In the genomic region with DNA sequence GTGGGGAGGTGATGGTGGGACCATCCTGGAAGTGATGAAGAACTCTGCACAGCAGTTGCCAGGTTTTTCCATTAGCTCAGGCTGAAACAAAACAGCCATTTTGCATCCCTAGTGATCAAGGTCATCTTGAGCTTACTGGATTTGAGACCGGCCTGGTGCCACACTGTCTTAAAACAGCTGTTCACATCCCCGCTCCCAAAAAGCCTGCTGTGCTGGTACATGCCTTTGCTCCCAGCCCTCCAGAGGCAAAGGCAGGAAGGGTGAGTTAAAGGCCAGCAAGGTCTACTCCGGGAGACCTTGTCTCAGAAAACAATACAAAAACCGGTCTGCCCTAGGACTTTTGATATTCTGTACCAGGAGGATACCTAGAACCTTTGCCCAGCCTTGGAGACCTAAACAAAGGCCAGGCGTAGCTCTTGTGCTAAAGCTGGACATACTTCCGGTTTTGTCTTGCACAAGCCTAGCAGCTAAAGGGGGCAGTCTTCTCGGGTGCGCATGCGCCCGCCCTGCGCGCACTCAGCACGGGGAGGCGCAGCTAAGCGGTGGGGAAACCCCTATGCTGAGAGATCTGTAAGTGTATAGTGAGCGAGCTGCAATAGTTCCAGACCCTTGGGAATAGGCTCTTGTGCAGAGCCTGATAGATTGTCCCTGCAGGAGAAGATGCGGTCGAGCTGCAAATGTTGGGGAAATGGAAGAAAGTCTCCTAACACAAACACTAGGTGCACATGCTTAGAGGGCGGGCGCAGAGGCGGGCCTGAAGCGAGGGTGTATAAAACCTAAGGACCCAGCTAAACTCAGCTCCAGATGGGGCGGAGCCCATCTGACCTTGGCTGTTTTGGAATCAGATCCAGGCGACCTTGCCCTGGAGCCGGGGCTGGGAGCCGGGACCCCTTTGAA, we compare ENCODE assay signal across 8 mouse cellular contexts. TPM values are rescaled to one million over a fixed set of nuclear protein-coding genes. Genes with fewer than 3 reads are reported as not detected.
DNase-seq lines count a peak whose midpoint lies in the region; ATAC-seq lines count a peak whose summit lies in the region.

No protein-coding gene starts in this region.

- H3K27me3 ChIP-seq in forebrain, embryonic 11.5 days (ENCODE audit: control insufficient read depth, insufficient read depth, low read length): peaks cover 2% of the 10 kb centered on the region; the same call in 1 of the 2 replicates
- no peaks in the 10 kb centered on the region; the same call in 1 of the 2 replicates for H3K27me3 ChIP-seq in heart, embryonic 15.5 days
- H3K27me3 ChIP-seq in liver, embryonic 13.5 days: no peaks in the 10 kb centered on the region
- no peaks in the 10 kb centered on the region for H3K27me3 ChIP-seq in stomach, embryonic 15.5 days (replicated peaks)

- no peaks in the 10 kb centered on the region; the same call in 1 of the 2 replicates for H3K36me3 ChIP-seq in forebrain, embryonic 11.5 days (ENCODE audit: control insufficient read depth, insufficient read depth, low read length)
- peaks cover 67% of the 10 kb centered on the region for H3K36me3 ChIP-seq in heart, embryonic 15.5 days
- peaks cover 80% of the 10 kb centered on the region for H3K36me3 ChIP-seq in liver, embryonic 13.5 days
- peaks cover 33% of the 10 kb centered on the region for H3K36me3 ChIP-seq in stomach, embryonic 15.5 days

- peak overlapping the region; percentile 21 for H3K4me3 ChIP-seq in forebrain, embryonic 11.5 days (ENCODE audit: low read depth, low read length)
- H3K4me3 ChIP-seq in heart, embryonic 15.5 days: peak overlapping the region; percentile 41
- peak overlapping the region; percentile 47 for H3K4me3 ChIP-seq in liver, embryonic 13.5 days (replicated peaks)
- H3K4me3 ChIP-seq in stomach, embryonic 15.5 days (replicated peaks): peak overlapping the region; percentile 32

- peak overlapping the region; percentile 54 for H3K9ac ChIP-seq in forebrain, embryonic 11.5 days (ENCODE audit: low read length)
- peak overlapping the region; percentile 46 for H3K9ac ChIP-seq in heart, embryonic 15.5 days
- peak overlapping the region; percentile 58 for H3K9ac ChIP-seq in liver, embryonic 13.5 days
- peak overlapping the region; percentile 8; the same call in 1 of the 2 replicates for H3K9ac ChIP-seq in stomach, embryonic 15.5 days

- peak; percentile 89 for ATAC-seq in forebrain, embryonic 11.5 days (replicated peaks; ENCODE audit: low FRiP score)
- peak; percentile 87 for ATAC-seq in heart, embryonic 15.5 days (replicated peaks; ENCODE audit: insufficient number of reproducible peaks, insufficient read depth, low FRiP score, low read depth)
- ATAC-seq in liver, embryonic 13.5 days (ENCODE audit: low read depth): peak; percentile 76
- peak; percentile 86 for ATAC-seq in stomach, embryonic 15.5 days (ENCODE audit: insufficient read depth, low FRiP score, low read depth)

- H3K4me1 ChIP-seq in forebrain, embryonic 11.5 days (replicated peaks; ENCODE audit: control insufficient read depth, insufficient read depth, low read length): no peaks in the 10 kb centered on the region; the same call in 1 of the 2 replicates
- H3K4me1 ChIP-seq in heart, embryonic 15.5 days (replicated peaks): peaks cover 21% of the 10 kb centered on the region
- H3K4me1 ChIP-seq in liver, embryonic 13.5 days (replicated peaks): peaks cover 46% of the 10 kb centered on the region
- H3K4me1 ChIP-seq in stomach, embryonic 15.5 days: peaks cover 23% of the 10 kb centered on the region

- DNase-seq in CD8-positive naive resting alpha-beta T cell, adult 2 months (ENCODE audit: low read depth in 2 of 2, low spot score in 2 of 2): peak; percentile 76 to 78
- DNase-seq in c-Kit-positive CD71-negative TER-119-negative erythroid progenitor cells, embryonic 14.5 days (ENCODE audit: low read depth): peak; percentile 74
- peak; percentile 86 for DNase-seq in forebrain, embryonic 11.5 days (ENCODE audit: low spot score)
- peak; percentile 89 for DNase-seq in kidney, postnatal 14 days
- peak; percentile 63 for DNase-seq in liver, embryonic 13.5 days
- DNase-seq in natural killer cell, adult 2 months (ENCODE audit: low spot score in 2 of 2): peak; percentile 88

- peak overlapping the region; percentile 58 for H3K4me2 ChIP-seq in forebrain, embryonic 11.5 days (ENCODE audit: low read depth, low read length, severe bottlenecking)
- H3K4me2 ChIP-seq in heart, embryonic 15.5 days: peak overlapping the region; percentile 65
- peak overlapping the region; percentile 69 for H3K4me2 ChIP-seq in liver, embryonic 13.5 days
- peak overlapping the region; percentile 60 for H3K4me2 ChIP-seq in stomach, embryonic 15.5 days

- no peaks in the 10 kb centered on the region for H3K9me3 ChIP-seq in forebrain, embryonic 11.5 days (ENCODE audit: control insufficient read depth, low read length)
- no peaks in the 10 kb centered on the region for H3K9me3 ChIP-seq in heart, embryonic 15.5 days (replicated peaks)
- H3K9me3 ChIP-seq in liver, embryonic 13.5 days (replicated peaks): no peaks in the 10 kb centered on the region
- H3K9me3 ChIP-seq in stomach, embryonic 15.5 days: no peaks in the 10 kb centered on the region

- 13% methylated on average over 26 of the region's 26 CpGs for WGBS in forebrain, embryonic 11.5 days
- WGBS in heart, embryonic 15.5 days: 10% methylated on average over 26 of the region's 26 CpGs
- WGBS in liver, embryonic 13.5 days (ENCODE audit: insufficient replicate concordance): 9% methylated on average over 26 of the region's 26 CpGs
- WGBS in stomach, embryonic 15.5 days: 8% methylated on average over 26 of the region's 26 CpGs

- peak overlapping the region; percentile 61 for H3K27ac ChIP-seq in forebrain, embryonic 11.5 days (ENCODE audit: low read depth, low read length)
- peak overlapping the region; percentile 86 for H3K27ac ChIP-seq in heart, embryonic 15.5 days
- H3K27ac ChIP-seq in liver, embryonic 13.5 days: peak overlapping the region; percentile 72
- peak overlapping the region; percentile 91 for H3K27ac ChIP-seq in stomach, embryonic 15.5 days

RNA-seq across cellular contexts. Expression of gene Rela, which starts 11.4 kb away (rescaled TPM):
- polyA plus RNA-seq in forebrain, embryonic 11.5 days (2014; fragmentation: Nextera tagmentation; extraction: Ambion mirVana): 37.8 and 39.9 TPM in 2 replicates
- polyA plus RNA-seq in heart, embryonic 15.5 days (2015; fragmentation: Nextera tagmentation; extraction: Ambion mirVana): 33.2 and 46.7 TPM in 2 replicates
- 24.5 and 28.8 TPM in 2 replicates for polyA plus RNA-seq in liver, embryonic 13.5 days (2015; fragmentation: Nextera tagmentation; extraction: Ambion mirVana)
- 43.5 and 46.0 TPM in 2 replicates for polyA plus RNA-seq in stomach, embryonic 15.5 days (2015; fragmentation: Nextera tagmentation; extraction: Ambion mirVana)

RNA-seq across cellular contexts. Expression of gene Sipa1, which starts 14.9 kb away (rescaled TPM):
- 18.4 and 19.9 TPM in 2 replicates for polyA plus RNA-seq in forebrain, embryonic 11.5 days (2014; fragmentation: Nextera tagmentation; extraction: Ambion mirVana)
- 20.6 and 33.5 TPM in 2 replicates for polyA plus RNA-seq in heart, embryonic 15.5 days (2015; fragmentation: Nextera tagmentation; extraction: Ambion mirVana)
- 23.3 and 24.6 TPM in 2 replicates for polyA plus RNA-seq in liver, embryonic 13.5 days (2015; fragmentation: Nextera tagmentation; extraction: Ambion mirVana)
- 28.7 and 28.8 TPM in 2 replicates for polyA plus RNA-seq in stomach, embryonic 15.5 days (2015; fragmentation: Nextera tagmentation; extraction: Ambion mirVana)

RNA-seq across cellular contexts. Expression of gene Kat5, which starts 38.6 kb away (rescaled TPM):
- 38.0 and 38.9 TPM in 2 replicates for polyA plus RNA-seq in forebrain, embryonic 11.5 days (2014; fragmentation: Nextera tagmentation; extraction: Ambion mirVana)
- polyA plus RNA-seq in heart, embryonic 15.5 days (2015; fragmentation: Nextera tagmentation; extraction: Ambion mirVana): 29.6 and 35.3 TPM in 2 replicates
- polyA plus RNA-seq in liver, embryonic 13.5 days (2015; fragmentation: Nextera tagmentation; extraction: Ambion mirVana): 21.7 and 23.8 TPM in 2 replicates
- polyA plus RNA-seq in stomach, embryonic 15.5 days (2015; fragmentation: Nextera tagmentation; extraction: Ambion mirVana): 42.2 and 49.1 TPM in 2 replicates

RNA-seq across cellular contexts. Expression of gene Map3k11, which starts 39.9 kb away (rescaled TPM):
- 20.4 and 21.7 TPM in 2 replicates for polyA plus RNA-seq in forebrain, embryonic 11.5 days (2014; fragmentation: Nextera tagmentation; extraction: Ambion mirVana)
- polyA plus RNA-seq in heart, embryonic 15.5 days (2015; fragmentation: Nextera tagmentation; extraction: Ambion mirVana): 23.7 and 29.6 TPM in 2 replicates
- 13.8 and 15.9 TPM in 2 replicates for polyA plus RNA-seq in liver, embryonic 13.5 days (2015; fragmentation: Nextera tagmentation; extraction: Ambion mirVana)
- 27.7 and 32.3 TPM in 2 replicates for polyA plus RNA-seq in stomach, embryonic 15.5 days (2015; fragmentation: Nextera tagmentation; extraction: Ambion mirVana)

RNA-seq across cellular contexts. Expression of gene Pcnx3, which starts 40.1 kb away (rescaled TPM):
- polyA plus RNA-seq in forebrain, embryonic 11.5 days (2014; fragmentation: Nextera tagmentation; extraction: Ambion mirVana): 34.1 and 37.7 TPM in 2 replicates
- 8.9 and 14.2 TPM in 2 replicates for polyA plus RNA-seq in heart, embryonic 15.5 days (2015; fragmentation: Nextera tagmentation; extraction: Ambion mirVana)
- 9.1 and 10.1 TPM in 2 replicates for polyA plus RNA-seq in liver, embryonic 13.5 days (2015; fragmentation: Nextera tagmentation; extraction: Ambion mirVana)
- 17.7 and 19.3 TPM in 2 replicates for polyA plus RNA-seq in stomach, embryonic 15.5 days (2015; fragmentation: Nextera tagmentation; extraction: Ambion mirVana)

Comparison
In these comparisons a context has a peak if more than half of its experiments do, and no peak if none do; other contexts are left out.
1. Peak in every context shown above with its lines: DNase-seq, ATAC-seq, H3K4me3 ChIP-seq and H3K27ac ChIP-seq.
2. H3K9ac ChIP-seq: peak in every context shown above with its lines; median percentile 58 in liver, embryonic 13.5 days; 54 in forebrain, embryonic 11.5 days; 46 in heart, embryonic 15.5 days; 8 in stomach, embryonic 15.5 days.